Mouse (Mus musculus): Measurements from ENCODE around the gene Smagp. TPM values are rescaled to one million over a fixed set of nuclear protein-coding genes. Genes with fewer than 3 reads are reported as not detected.
A peak's percentile ranks its signal among the peaks of the same experiment; 100 is the strongest.
"Not testable (repeated sequence)": the region's sequence is repeated elsewhere in the genome, so short reads cannot be mapped to it uniquely, and the experiment has no call there.

Gene Smagp
- polyA plus RNA-seq, 1 experiment from 2014 or later = 4.0 TPM

DNA sequence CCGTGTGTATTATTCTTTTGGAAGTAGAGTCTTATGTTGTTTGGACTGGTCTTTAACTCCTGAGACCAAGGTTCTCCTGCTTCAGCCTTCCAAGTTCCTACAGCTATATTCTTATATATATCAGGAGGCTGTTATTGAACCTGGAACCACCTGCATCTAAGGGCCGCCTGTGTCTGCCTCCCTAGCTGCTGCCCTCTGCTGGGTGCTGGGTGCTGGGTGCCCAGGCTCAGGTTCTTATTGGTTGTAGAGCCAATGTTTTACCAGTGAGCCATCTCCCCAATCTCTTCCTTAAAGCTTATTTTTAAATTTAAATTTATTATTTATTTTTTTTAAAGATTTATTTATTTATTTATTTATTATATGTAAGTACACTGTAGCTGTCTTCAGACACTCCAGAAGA lies 24.3 kb downstream of the Smagp start:
- Histone ChIP-seq H3K27me3 (ENCODE audit: control insufficient read depth, insufficient read depth, low read length) (0 out of 2 replicates have a peak, but pooled peaks cover 2% of the 10 kb centered on the region), H3K9ac (replicated peaks; ENCODE audit: low read length) (no peak overlapping the region), H3K4me2 (ENCODE audit: low read depth, low read length) (no peak overlapping the region), H3K4me1 (ENCODE audit: control insufficient read depth, insufficient read depth, low read length) (no peaks in the 10 kb centered on the region; the same call in 1 of the 2 replicates), H3K9me3 (replicated peaks; ENCODE audit: control insufficient read depth, low read length) (no peaks in the 10 kb centered on the region), H3K4me3 (ENCODE audit: low read depth, low read length) (no peak overlapping the region), H3K36me3 (replicated peaks; ENCODE audit: control insufficient read depth, insufficient read depth, low read depth, low read length) (no peaks in the 10 kb centered on the region), H3K27ac (replicated peaks; ENCODE audit: low read depth, low read length) (no peak overlapping the region)
- DNase-seq (ENCODE audit: low spot score) (no peak), ATAC-seq (replicated peaks; ENCODE audit: insufficient number of reproducible peaks, low FRiP score, low TSS enrichment, low read depth) (no peak)
- 69% methylated on average over 2 of the region's 2 CpGs for WGBS

DNA sequence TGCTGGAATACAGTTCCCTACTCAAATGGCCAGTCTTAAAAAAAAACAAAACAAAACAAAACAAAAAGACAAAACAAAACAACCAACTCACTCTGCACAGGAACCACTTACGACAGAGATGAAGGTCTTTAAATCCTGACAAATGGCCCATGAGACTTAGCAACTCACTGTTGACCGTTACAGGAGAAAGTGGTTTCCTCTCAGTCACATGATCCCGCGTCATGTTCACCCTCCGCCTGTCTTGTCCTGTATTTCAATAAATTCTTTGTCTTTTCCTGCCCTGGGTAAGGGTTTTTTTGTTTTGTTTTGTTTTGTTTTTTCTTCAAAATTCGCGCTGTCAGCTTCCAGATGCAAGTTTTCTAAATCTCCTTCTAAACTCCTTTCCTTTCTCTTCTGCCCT lies 24.8 kb downstream of the Smagp start:
- Histone ChIP-seq H3K36me3 (replicated peaks; ENCODE audit: control insufficient read depth, insufficient read depth, low read depth, low read length) (no peaks in the 10 kb centered on the region), H3K9ac (replicated peaks; ENCODE audit: low read length) (no peak overlapping the region), H3K27me3 (ENCODE audit: control insufficient read depth, insufficient read depth, low read length) (0 out of 2 replicates have a peak, but pooled peaks cover 2% of the 10 kb centered on the region), H3K27ac (replicated peaks; ENCODE audit: low read depth, low read length) (no peak overlapping the region), H3K4me2 (ENCODE audit: low read depth, low read length) (no peak overlapping the region), H3K9me3 (replicated peaks; ENCODE audit: control insufficient read depth, low read length) (no peaks in the 10 kb centered on the region), H3K4me3 (ENCODE audit: low read depth, low read length) (no peak overlapping the region), H3K4me1 (ENCODE audit: control insufficient read depth, insufficient read depth, low read length) (no peaks in the 10 kb centered on the region; the same call in 1 of the 2 replicates)
- 81% methylated on average over 7 of the region's 7 CpGs for WGBS
- ATAC-seq (replicated peaks; ENCODE audit: insufficient number of reproducible peaks, low FRiP score, low TSS enrichment, low read depth) = no peak
- no peak for DNase-seq (ENCODE audit: low spot score)

DNA sequence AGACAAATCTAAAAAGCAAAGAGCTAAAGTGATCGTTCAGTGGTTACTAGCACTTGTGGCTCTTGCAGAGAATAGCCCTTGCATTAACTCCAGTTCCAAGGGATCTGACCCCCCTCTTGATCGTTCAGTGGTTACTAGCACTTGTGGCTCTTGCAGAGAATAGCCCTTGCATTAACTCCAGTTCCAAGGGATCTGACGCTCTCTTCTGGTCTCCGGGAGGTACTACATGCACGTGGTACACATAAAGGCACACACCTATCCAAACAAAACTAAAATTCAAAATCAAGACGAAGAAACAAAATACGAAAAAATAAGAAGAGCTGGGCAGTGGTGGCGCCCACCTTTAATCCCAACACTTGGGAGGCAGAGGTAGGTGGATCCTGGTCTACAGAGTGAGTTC lies 30.1 kb downstream of the Smagp start:
- H3K27ac ChIP-seq (replicated peaks; ENCODE audit: low read depth, low read length); H3K27me3 ChIP-seq (ENCODE audit: control insufficient read depth, insufficient read depth, low read length); H3K9ac ChIP-seq (replicated peaks; ENCODE audit: low read length); ATAC-seq (replicated peaks; ENCODE audit: insufficient number of reproducible peaks, low FRiP score, low TSS enrichment, low read depth); H3K9me3 ChIP-seq (replicated peaks; ENCODE audit: control insufficient read depth, low read length); DNase-seq (ENCODE audit: low spot score); H3K4me3 ChIP-seq (ENCODE audit: low read depth, low read length); H3K4me1 ChIP-seq (ENCODE audit: control insufficient read depth, insufficient read depth, low read length); H3K36me3 ChIP-seq (replicated peaks; ENCODE audit: control insufficient read depth, insufficient read depth, low read depth, low read length); H3K4me2 ChIP-seq (ENCODE audit: low read depth, low read length): not testable (repeated sequence)
- 87% methylated on average over 8 of the region's 8 CpGs for WGBS

DNA sequence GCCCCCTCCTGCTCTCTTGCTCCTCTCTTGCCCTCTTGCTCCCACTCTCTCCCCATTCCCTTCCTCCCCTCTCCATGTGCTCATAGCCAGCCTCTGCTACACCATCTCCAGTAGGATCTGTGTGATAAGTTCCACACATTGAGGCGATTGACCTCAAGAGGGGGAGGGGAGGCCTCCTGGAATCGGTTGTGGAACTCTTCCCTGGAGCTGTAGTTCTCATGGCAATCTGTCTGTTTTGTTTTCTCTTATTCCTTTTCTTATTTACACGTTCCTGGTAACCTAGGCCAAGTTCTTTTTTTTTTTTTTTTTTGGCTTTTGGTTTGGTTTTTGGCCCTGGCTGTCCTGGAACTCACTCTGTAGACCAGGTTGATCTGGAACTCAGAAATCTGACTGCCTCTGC lies 35.1 kb downstream of the Smagp start:
- DNase-seq (ENCODE audit: low spot score) = no peak
- no peaks in the 10 kb centered on the region for H3K36me3 ChIP-seq (replicated peaks; ENCODE audit: control insufficient read depth, insufficient read depth, low read depth, low read length)
- H3K4me2 ChIP-seq (ENCODE audit: low read depth, low read length) = no peak overlapping the region
- H3K27me3 ChIP-seq (ENCODE audit: control insufficient read depth, insufficient read depth, low read length) = peaks cover 16% of the 10 kb centered on the region
- no peak overlapping the region for H3K27ac ChIP-seq (replicated peaks; ENCODE audit: low read depth, low read length)
- no peak for ATAC-seq (replicated peaks; ENCODE audit: insufficient number of reproducible peaks, low FRiP score, low TSS enrichment, low read depth)
- H3K4me1 ChIP-seq (ENCODE audit: control insufficient read depth, insufficient read depth, low read length) = no peaks in the 10 kb centered on the region; the same call in 1 of the 2 replicates
- no peak overlapping the region for H3K9ac ChIP-seq (replicated peaks; ENCODE audit: low read length)
- WGBS = 49% methylated on average over 3 of the region's 3 CpGs
- no peaks in the 10 kb centered on the region for H3K9me3 ChIP-seq (replicated peaks; ENCODE audit: control insufficient read depth, low read length)
- no peak overlapping the region for H3K4me3 ChIP-seq (ENCODE audit: low read depth, low read length)

DNA sequence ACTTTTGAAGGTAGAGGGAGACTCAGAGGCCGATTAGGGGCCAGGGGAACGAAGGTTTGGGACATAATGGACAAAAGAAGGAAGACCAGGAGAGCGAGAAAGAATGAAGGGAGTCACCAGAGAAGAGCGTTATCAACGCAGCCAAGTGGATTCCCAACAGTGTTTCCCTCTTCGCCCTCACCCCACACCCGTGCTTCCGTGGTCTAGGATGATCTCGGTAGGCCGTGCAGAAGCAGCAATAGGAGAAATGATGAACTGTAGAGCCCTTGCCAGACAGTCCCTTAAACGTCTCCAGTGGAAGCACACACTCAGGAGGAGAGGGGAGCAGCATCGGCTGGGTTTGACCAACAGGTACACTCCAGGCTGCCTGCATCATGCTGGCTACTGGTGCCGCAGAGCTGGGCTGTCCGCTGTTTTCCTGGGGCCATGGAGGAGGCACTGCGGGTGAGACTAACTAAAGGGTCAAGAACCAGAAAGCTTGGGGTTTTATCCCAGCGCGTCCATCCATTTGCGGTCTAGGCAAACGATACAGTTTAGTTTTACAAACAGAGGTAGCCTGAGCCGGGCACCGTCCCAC lies 36.0 kb downstream of the Smagp start:
- Histone ChIP-seq H3K27ac (replicated peaks; ENCODE audit: low read depth, low read length) (no peak overlapping the region), H3K9me3 (replicated peaks; ENCODE audit: control insufficient read depth, low read length) (no peaks in the 10 kb centered on the region), H3K4me1 (ENCODE audit: control insufficient read depth, insufficient read depth, low read length) (no peaks in the 10 kb centered on the region; the same call in 1 of the 2 replicates), H3K36me3 (replicated peaks; ENCODE audit: control insufficient read depth, insufficient read depth, low read depth, low read length) (no peaks in the 10 kb centered on the region), H3K4me3 (ENCODE audit: low read depth, low read length) (no peak overlapping the region), H3K4me2 (ENCODE audit: low read depth, low read length) (peak overlapping the region; percentile 92; the same call in 1 of the 2 replicates), H3K9ac (replicated peaks; ENCODE audit: low read length) (no peak overlapping the region), H3K27me3 (ENCODE audit: control insufficient read depth, insufficient read depth, low read length) (peaks cover 16% of the 10 kb centered on the region)
- ATAC-seq (replicated peaks; ENCODE audit: insufficient number of reproducible peaks, low FRiP score, low TSS enrichment, low read depth) (no peak), DNase-seq (ENCODE audit: low spot score) (no peak)
- WGBS = 12% methylated on average over 21 of the region's 21 CpGs

DNA sequence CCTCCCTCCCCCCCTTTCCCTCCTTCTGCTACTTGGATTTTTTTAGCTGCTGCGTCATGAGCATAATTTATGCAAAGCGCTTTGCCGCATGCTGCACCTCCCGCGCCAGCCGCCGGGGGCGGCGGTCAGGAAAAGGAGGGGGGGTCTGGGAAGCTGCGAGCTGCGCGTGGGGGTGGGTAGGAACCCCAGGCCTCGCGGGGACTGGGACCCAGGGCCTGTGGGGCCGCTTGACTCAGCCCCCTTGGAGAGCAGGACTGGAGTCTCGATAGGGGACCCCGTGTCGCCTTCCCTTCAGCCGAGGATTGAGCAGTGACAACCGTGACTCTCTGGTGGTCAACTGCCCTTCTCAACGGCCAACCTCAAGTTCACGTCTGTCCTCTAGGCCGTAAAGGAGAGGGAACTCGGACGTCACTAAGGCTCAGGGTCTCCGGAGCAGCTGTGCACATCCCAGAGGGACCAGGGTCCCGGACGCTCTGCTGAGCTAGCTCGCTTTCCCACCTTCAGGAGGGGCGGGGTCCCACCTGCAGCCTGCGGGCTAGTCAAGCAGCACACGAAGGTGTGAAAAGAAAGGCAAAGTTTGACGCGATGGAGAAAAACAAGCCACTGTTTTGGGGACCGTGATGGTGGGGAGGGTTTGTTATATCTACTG lies 36.6 kb downstream of the Smagp start:
- ATAC-seq (replicated peaks; ENCODE audit: insufficient number of reproducible peaks, low FRiP score, low TSS enrichment, low read depth) (peak; percentile 49; the same call in 1 of the 2 replicates), DNase-seq (ENCODE audit: low spot score) (peak; percentile 83)
- under 1% methylated on average over 27 of the region's 35 CpGs for WGBS
- Histone ChIP-seq H3K4me2 (ENCODE audit: low read depth, low read length) (peak overlapping the region; percentile 92), H3K27ac (replicated peaks; ENCODE audit: low read depth, low read length) (no peak overlapping the region), H3K4me3 (ENCODE audit: low read depth, low read length) (peak overlapping the region; percentile 77), H3K9ac (replicated peaks; ENCODE audit: low read length) (peak overlapping the region; percentile 84), H3K27me3 (ENCODE audit: control insufficient read depth, insufficient read depth, low read length) (peaks cover 14% of the 10 kb centered on the region), H3K36me3 (replicated peaks; ENCODE audit: control insufficient read depth, insufficient read depth, low read depth, low read length) (no peaks in the 10 kb centered on the region), H3K9me3 (replicated peaks; ENCODE audit: control insufficient read depth, low read length) (no peaks in the 10 kb centered on the region), H3K4me1 (ENCODE audit: control insufficient read depth, insufficient read depth, low read length) (no peaks in the 10 kb centered on the region; the same call in 1 of the 2 replicates)

DNA sequence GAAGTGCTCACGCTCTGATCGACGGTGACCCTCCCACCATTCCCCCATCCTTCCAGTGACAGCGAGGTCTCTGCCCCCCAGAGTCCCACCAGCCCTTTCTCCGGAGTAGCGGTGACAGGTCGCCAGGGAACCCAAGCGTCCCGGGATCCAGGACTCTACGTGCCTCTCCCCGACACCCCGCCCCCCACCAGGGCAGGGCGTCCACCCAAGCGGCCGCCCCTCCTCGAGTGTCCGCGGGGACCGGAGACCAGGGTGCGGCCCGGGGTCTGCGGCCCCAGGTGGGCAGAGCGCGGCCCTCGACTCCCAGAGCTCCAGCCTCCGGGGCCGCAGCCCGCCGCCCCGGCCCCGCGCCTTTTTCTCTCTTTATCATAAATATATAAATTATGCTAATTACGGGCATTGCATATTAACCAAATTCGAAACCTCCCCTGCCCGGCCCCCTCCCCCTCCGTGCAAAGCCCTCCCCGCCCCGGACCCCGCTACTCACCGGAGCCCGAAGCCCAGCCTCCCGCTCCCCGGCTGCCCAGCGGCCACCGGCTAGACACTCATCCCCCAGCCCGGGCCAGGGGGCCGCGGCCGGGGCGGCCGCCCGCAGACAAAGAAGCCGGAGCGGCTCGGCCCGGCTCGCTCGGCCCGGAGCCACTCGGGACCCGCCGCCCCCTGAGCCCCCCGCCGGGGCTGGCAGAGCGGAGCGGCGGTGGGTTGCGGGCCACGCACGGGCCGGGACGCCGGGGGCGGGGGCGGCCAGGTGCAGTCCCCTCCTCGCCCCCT lies 37.3 kb downstream of the Smagp start, which contains the start of gene Pou6f1:
Gene Pou6f1 (minus strand): TSS at position 709 of the 771 bp plus-strand sequence.
- peak within 1 kb of the TSS; percentile 84 for H3K9ac ChIP-seq (replicated peaks; ENCODE audit: low read length)
- H3K27me3 ChIP-seq (ENCODE audit: control insufficient read depth, insufficient read depth, low read length) = peaks cover 14% of the 10 kb centered on the region
- no peak within 1 kb of the TSS for H3K27ac ChIP-seq (replicated peaks; ENCODE audit: low read depth, low read length)
- peak; percentile 71 for ATAC-seq (replicated peaks; ENCODE audit: insufficient number of reproducible peaks, low FRiP score, low TSS enrichment, low read depth)
- WGBS = under 1% methylated on average over 72 of the region's 76 CpGs
- H3K9me3 ChIP-seq (replicated peaks; ENCODE audit: control insufficient read depth, low read length) = no peaks in the 10 kb centered on the region
- no peaks in the 10 kb centered on the region; the same call in 1 of the 2 replicates for H3K4me1 ChIP-seq (ENCODE audit: control insufficient read depth, insufficient read depth, low read length)
- H3K4me2 ChIP-seq (ENCODE audit: low read depth, low read length) = peak within 1 kb of the TSS; percentile 92
- H3K36me3 ChIP-seq (replicated peaks; ENCODE audit: control insufficient read depth, insufficient read depth, low read depth, low read length) = no peaks in the 10 kb centered on the region
- peak within 1 kb of the TSS; percentile 77 for H3K4me3 ChIP-seq (ENCODE audit: low read depth, low read length)
- DNase-seq (ENCODE audit: low spot score) = peak; percentile 34

Measured in embryonic facial prominence, embryonic 11.5 days (tissue).